8 mouse cellular contexts compared by ENCODE assay signal in genomic region chr5:36458926-36459325, GRCm38 (mm10). TPM values are rescaled to one million over a fixed set of nuclear protein-coding genes. Genes with fewer than 3 reads are reported as not detected.
A peak's percentile ranks its signal among the peaks of the same experiment; 100 is the strongest.
DNase-seq lines count a peak whose midpoint lies in the region; ATAC-seq and TF ChIP-seq lines count a peak whose summit lies in the region.

No protein-coding gene starts in this region.

- no peaks in the 10 kb centered on the region for H3K4me1 ChIP-seq in forebrain, postnatal 0 days (ENCODE audit: insufficient read depth)
- H3K4me1 ChIP-seq in forebrain, embryonic 15.5 days: peaks cover 6% of the 10 kb centered on the region
- peaks cover 9% of the 10 kb centered on the region for H3K4me1 ChIP-seq in midbrain, embryonic 11.5 days (ENCODE audit: control insufficient read depth, insufficient read depth, low read length)
- peaks cover 1% of the 10 kb centered on the region for H3K4me1 ChIP-seq in midbrain, embryonic 16.5 days (ENCODE audit: control insufficient read depth, insufficient read depth, low read length)
- H3K4me1 ChIP-seq in liver, embryonic 14.5 days (replicated peaks; ENCODE audit: control insufficient read depth in 2 of 2, insufficient read depth in 2 of 2, low read length in 1 of 2): no peaks in the 10 kb centered on the region; a peak in 2 of 4 replicates

- DNase-seq in forebrain, postnatal 0 days: no peak
- DNase-seq in midbrain, embryonic 11.5 days (ENCODE audit: low spot score, missing footprints): peak; percentile 92
- peak; percentile 50 for DNase-seq in c-Kit-positive CD71-positive TER-119-negative erythroid progenitor cells, embryonic 14.5 days (ENCODE audit: low read depth)
- DNase-seq in liver, embryonic 14.5 days (ENCODE audit: low read depth in 3 of 3, low spot score in 3 of 3): no peak
- DNase-seq in spleen, postnatal 10 days (ENCODE audit: low spot score in 2 of 2): peak; percentile 38 to 75
- no peak for DNase-seq in yolk sac, embryonic 10.5 days (ENCODE audit: low spot score)

- no peak for ATAC-seq in forebrain, postnatal 0 days
- no peak for ATAC-seq in forebrain, embryonic 15.5 days (replicated peaks)
- peak; percentile 22; the same call in 1 of the 2 replicates for ATAC-seq in midbrain, embryonic 11.5 days (ENCODE audit: low FRiP score)
- ATAC-seq in midbrain, embryonic 16.5 days: no peak
- ATAC-seq in liver, embryonic 14.5 days (ENCODE audit: insufficient read depth): no peak

- WGBS in forebrain, postnatal 0 days: 9% methylated on average over 4 of the region's 4 CpGs
- WGBS in forebrain, embryonic 15.5 days: 16% methylated on average over 4 of the region's 4 CpGs
- WGBS in midbrain, embryonic 11.5 days: 19% methylated on average over 4 of the region's 4 CpGs
- 23% methylated on average over 4 of the region's 4 CpGs for WGBS in midbrain, embryonic 16.5 days
- 5% methylated on average over 4 of the region's 4 CpGs for WGBS in liver, embryonic 14.5 days (ENCODE audit: insufficient replicate concordance)

- no peaks in the 10 kb centered on the region for H3K9me3 ChIP-seq in forebrain, postnatal 0 days (ENCODE audit: low read length)
- no peaks in the 10 kb centered on the region for H3K9me3 ChIP-seq in forebrain, embryonic 15.5 days
- no peaks in the 10 kb centered on the region for H3K9me3 ChIP-seq in midbrain, embryonic 11.5 days (ENCODE audit: control insufficient read depth, low read length)
- no peaks in the 10 kb centered on the region for H3K9me3 ChIP-seq in midbrain, embryonic 16.5 days (replicated peaks; ENCODE audit: control insufficient read depth, low read length, poor library complexity, severe bottlenecking)
- H3K9me3 ChIP-seq in liver, embryonic 14.5 days (ENCODE audit: control insufficient read depth, low read length): no peaks in the 10 kb centered on the region

- H3K9ac ChIP-seq in forebrain, postnatal 0 days: no peak overlapping the region
- no peak overlapping the region for H3K9ac ChIP-seq in forebrain, embryonic 15.5 days (replicated peaks)
- no peak overlapping the region for H3K9ac ChIP-seq in midbrain, embryonic 11.5 days (ENCODE audit: low read length)
- H3K9ac ChIP-seq in midbrain, embryonic 16.5 days (ENCODE audit: low read depth, low read length): no peak overlapping the region
- no peak overlapping the region for H3K9ac ChIP-seq in liver, embryonic 14.5 days (replicated peaks)

- H3K36me3 ChIP-seq in forebrain, postnatal 0 days (ENCODE audit: insufficient read depth): no peaks in the 10 kb centered on the region
- H3K36me3 ChIP-seq in forebrain, embryonic 15.5 days: no peaks in the 10 kb centered on the region
- H3K36me3 ChIP-seq in midbrain, embryonic 11.5 days (ENCODE audit: control insufficient read depth, insufficient read depth, low read length): no peaks in the 10 kb centered on the region
- H3K36me3 ChIP-seq in midbrain, embryonic 16.5 days (ENCODE audit: control insufficient read depth, insufficient read depth, low read length): no peaks in the 10 kb centered on the region
- H3K36me3 ChIP-seq in liver, embryonic 14.5 days (replicated peaks; ENCODE audit: control insufficient read depth, insufficient read depth, low read depth): no peaks in the 10 kb centered on the region

- H3K4me2 ChIP-seq in forebrain, postnatal 0 days (ENCODE audit: low read depth): no peak overlapping the region
- no peak overlapping the region for H3K4me2 ChIP-seq in forebrain, embryonic 15.5 days (replicated peaks)
- no peak overlapping the region for H3K4me2 ChIP-seq in midbrain, embryonic 11.5 days
- H3K4me2 ChIP-seq in midbrain, embryonic 16.5 days (ENCODE audit: low read length): no peak overlapping the region
- no peak overlapping the region for H3K4me2 ChIP-seq in liver, embryonic 14.5 days (ENCODE audit: low read depth)

- TF ChIP-seq CTCF in forebrain, postnatal 0 days (IDR thresholded peaks at IDR 0.05; ENCODE audit: low read depth): peak; percentile 63
- TF ChIP-seq CTCF in liver, embryonic 14.5 days (IDR thresholded peaks at IDR 0.05; ENCODE audit: low read depth): peak; percentile 77

- TF ChIP-seq EP300 in liver, embryonic 14.5 days (IDR thresholded peaks at IDR 0.05; ENCODE audit: low read depth): no peak

- no peak overlapping the region for H3K4me3 ChIP-seq in forebrain, postnatal 0 days (ENCODE audit: low read depth, low read length)
- H3K4me3 ChIP-seq in forebrain, embryonic 15.5 days: no peak overlapping the region
- no peak overlapping the region for H3K4me3 ChIP-seq in midbrain, embryonic 11.5 days (ENCODE audit: low read depth, low read length)
- H3K4me3 ChIP-seq in midbrain, embryonic 16.5 days (ENCODE audit: low read depth, low read length): no peak overlapping the region
- H3K4me3 ChIP-seq in liver, embryonic 14.5 days (ENCODE audit: insufficient read depth in 1 of 2, low read depth in 2 of 2, low read length in 2 of 2): no peak overlapping the region

- H3K27me3 ChIP-seq in forebrain, postnatal 0 days (ENCODE audit: insufficient read depth, low read length): no peaks in the 10 kb centered on the region
- no peaks in the 10 kb centered on the region for H3K27me3 ChIP-seq in forebrain, embryonic 15.5 days
- H3K27me3 ChIP-seq in midbrain, embryonic 11.5 days (ENCODE audit: control insufficient read depth, insufficient read depth, low read length): no peaks in the 10 kb centered on the region
- peaks cover 3% of the 10 kb centered on the region; the same call in 1 of the 2 replicates for H3K27me3 ChIP-seq in midbrain, embryonic 16.5 days (ENCODE audit: control insufficient read depth, insufficient read depth, low read depth, low read length)
- H3K27me3 ChIP-seq in liver, embryonic 14.5 days (ENCODE audit: control insufficient read depth, insufficient read depth, low read length): no peaks in the 10 kb centered on the region

- no peak overlapping the region for H3K27ac ChIP-seq in forebrain, postnatal 0 days (ENCODE audit: low read depth, low read length)
- H3K27ac ChIP-seq in forebrain, embryonic 15.5 days (replicated peaks): no peak overlapping the region
- H3K27ac ChIP-seq in midbrain, embryonic 11.5 days (ENCODE audit: low read depth, low read length): no peak overlapping the region
- no peak overlapping the region for H3K27ac ChIP-seq in midbrain, embryonic 16.5 days (ENCODE audit: low read length)
- no peak overlapping the region for H3K27ac ChIP-seq in liver, embryonic 14.5 days

RNA-seq across cellular contexts. Expression of gene Grpel1, which starts 5.9 kb away (rescaled TPM):
- total RNA-seq in forebrain, postnatal 0 days (2014; rRNA removed): 19.1 and 20.2 TPM in 2 replicates
- polyA plus RNA-seq in forebrain, postnatal 0 days (2015; fragmentation: Nextera tagmentation; extraction: Ambion mirVana): 42.0 and 45.0 TPM in 2 replicates
- polyA plus RNA-seq in forebrain, embryonic 15.5 days (2015; fragmentation: Nextera tagmentation; extraction: Ambion mirVana): 45.8 and 46.1 TPM in 2 replicates
- 58.0 and 58.5 TPM in 2 replicates for polyA plus RNA-seq in midbrain, embryonic 11.5 days (2014; fragmentation: Nextera tagmentation; extraction: Ambion mirVana)
- polyA plus RNA-seq in midbrain, embryonic 16.5 days (2015; fragmentation: Nextera tagmentation; extraction: Ambion mirVana): 41.3 and 42.9 TPM in 2 replicates
- polyA plus RNA-seq in liver, embryonic 14.5 days (2012; rRNA removed): 10.4 and 16.8 TPM in 2 replicates
- polyA plus RNA-seq in liver, embryonic 14.5 days (2014; fragmentation: Nextera tagmentation; extraction: Ambion mirVana): 40.6 and 42.4 TPM in 2 replicates

RNA-seq across cellular contexts. Expression of gene Tada2b, which starts 25.2 kb away (rescaled TPM):
- total RNA-seq in forebrain, postnatal 0 days (2014; rRNA removed): 16.7 and 22.0 TPM in 2 replicates
- polyA plus RNA-seq in forebrain, postnatal 0 days (2015; fragmentation: Nextera tagmentation; extraction: Ambion mirVana): 2.9 and 3.0 TPM in 2 replicates
- polyA plus RNA-seq in forebrain, embryonic 15.5 days (2015; fragmentation: Nextera tagmentation; extraction: Ambion mirVana): 2.8 and 2.9 TPM in 2 replicates
- 3.7 and 4.6 TPM in 2 replicates for polyA plus RNA-seq in midbrain, embryonic 11.5 days (2014; fragmentation: Nextera tagmentation; extraction: Ambion mirVana)
- polyA plus RNA-seq in midbrain, embryonic 16.5 days (2015; fragmentation: Nextera tagmentation; extraction: Ambion mirVana): 2.9 and 3.2 TPM in 2 replicates
- 3.7 and 4.6 TPM in 2 replicates for polyA plus RNA-seq in liver, embryonic 14.5 days (2012; rRNA removed)
- polyA plus RNA-seq in liver, embryonic 14.5 days (2014; fragmentation: Nextera tagmentation; extraction: Ambion mirVana): 1.4 and 2.2 TPM in 2 replicates

RNA-seq across cellular contexts. Expression of gene Ccdc96, which starts 25.5 kb away (rescaled TPM):
- 2.2 and 2.3 TPM in 2 replicates for total RNA-seq in forebrain, postnatal 0 days (2014; rRNA removed)
- polyA plus RNA-seq in forebrain, postnatal 0 days (2015; fragmentation: Nextera tagmentation; extraction: Ambion mirVana): 1.5 and 2.4 TPM in 2 replicates
- 3.0 and 3.2 TPM in 2 replicates for polyA plus RNA-seq in forebrain, embryonic 15.5 days (2015; fragmentation: Nextera tagmentation; extraction: Ambion mirVana)
- 4.1 and 4.2 TPM in 2 replicates for polyA plus RNA-seq in midbrain, embryonic 11.5 days (2014; fragmentation: Nextera tagmentation; extraction: Ambion mirVana)
- polyA plus RNA-seq in midbrain, embryonic 16.5 days (2015; fragmentation: Nextera tagmentation; extraction: Ambion mirVana): 3.8 and 4.3 TPM in 2 replicates
- 0.10 and 0.11 TPM in 2 replicates for polyA plus RNA-seq in liver, embryonic 14.5 days (2012; rRNA removed)
- 0.11 and 0.18 TPM in 2 replicates for polyA plus RNA-seq in liver, embryonic 14.5 days (2014; fragmentation: Nextera tagmentation; extraction: Ambion mirVana)

Comparison
In these comparisons a context has a peak if more than half of its experiments do, and no peak if none do; other contexts are left out.
1. DNase-seq: peak in midbrain, embryonic 11.5 days (single experiment), c-Kit-positive CD71-positive TER-119-negative erythroid progenitor cells, embryonic 14.5 days (single experiment) and spleen, postnatal 10 days (2 of 2); none in forebrain, postnatal 0 days (single experiment), liver, embryonic 14.5 days (0 of 3) and yolk sac, embryonic 10.5 days (single experiment).